Comparison of ENCODE assay signal across 10 mouse cellular contexts in the genomic region with DNA sequence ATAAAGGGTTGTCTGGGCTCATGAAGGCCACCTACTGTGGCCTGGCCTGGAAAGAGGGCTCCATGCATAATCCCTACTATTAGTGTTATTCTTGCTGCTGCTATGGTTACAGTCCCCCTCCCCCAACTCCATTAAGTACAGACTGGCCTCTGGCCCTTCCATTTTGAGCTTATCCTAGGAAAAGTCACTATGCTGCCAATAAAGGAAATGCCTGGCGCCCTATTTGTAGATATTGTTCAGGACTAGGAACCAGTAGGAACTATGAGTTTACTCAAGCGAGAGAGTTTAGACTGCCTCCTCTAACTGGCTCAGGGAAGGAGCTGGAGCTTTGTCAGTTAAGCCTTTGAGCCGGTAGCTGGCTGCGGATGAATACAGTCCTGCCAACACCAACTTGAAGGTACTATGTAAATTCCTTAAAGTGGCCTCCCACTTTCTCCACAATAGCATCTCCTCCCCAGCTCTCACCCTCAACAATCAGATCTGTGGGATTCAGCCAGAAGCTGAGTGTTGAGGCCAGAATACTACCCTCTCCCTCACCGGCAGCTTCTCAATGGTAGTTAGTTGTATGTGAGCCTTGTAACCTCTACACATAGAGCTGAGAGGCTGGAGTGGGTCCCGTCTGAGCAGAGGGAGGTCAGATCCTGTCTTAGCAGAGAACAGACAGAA. TPM values are rescaled to one million over a fixed set of nuclear protein-coding genes. Genes with fewer than 3 reads are reported as not detected.
DNase-seq lines count a peak whose midpoint lies in the region; ATAC-seq lines count a peak whose summit lies in the region.
"Had no signal": no experiment of that assay in that cellular context is flagged by ENCODE, and none has a peak within 500 bp of the region (broad histone marks: within the 10 kb centered on the region; RNA-seq: fewer than 3 reads in every experiment).

No protein-coding gene starts in this region.

- WGBS in forebrain, embryonic 15.5 days, result 4% methylated on average over 6 of the region's 6 CpGs
- WGBS in midbrain, embryonic 14.5 days, result 1% methylated on average over 6 of the region's 6 CpGs

- peak; percentile 94 for ATAC-seq in forebrain, embryonic 15.5 days (replicated peaks)
- ATAC-seq in midbrain, embryonic 14.5 days (ENCODE audit: low FRiP score, low TSS enrichment), result peak; percentile 83

- H3K27me3 ChIP-seq in forebrain, embryonic 15.5 days, result no peaks in the 10 kb centered on the region
- H3K27me3 ChIP-seq in midbrain, embryonic 14.5 days (ENCODE audit: control insufficient read depth, insufficient read depth, low read length), result no peaks in the 10 kb centered on the region
- H3K27me3 ChIP-seq: megakaryocyte, embryonic 14.5 days had no signal

- no peak overlapping the region for H3K9ac ChIP-seq in forebrain, embryonic 15.5 days (replicated peaks)
- H3K9ac ChIP-seq in midbrain, embryonic 14.5 days (replicated peaks; ENCODE audit: low read length), result no peak overlapping the region

- peaks cover 22% of the 10 kb centered on the region for H3K4me1 ChIP-seq in forebrain, embryonic 15.5 days
- H3K4me1 ChIP-seq in midbrain, embryonic 14.5 days (ENCODE audit: control insufficient read depth, insufficient read depth, low read length), result no peaks in the 10 kb centered on the region; the same call in 1 of the 2 replicates

- H3K9me3 ChIP-seq in forebrain, embryonic 15.5 days, result no peaks in the 10 kb centered on the region
- no peaks in the 10 kb centered on the region for H3K9me3 ChIP-seq in midbrain, embryonic 14.5 days (ENCODE audit: control insufficient read depth, low read length)
- H3K9me3 ChIP-seq: megakaryocyte, embryonic 14.5 days had no signal

- no peak overlapping the region for H3K4me3 ChIP-seq in forebrain, embryonic 15.5 days
- no peak overlapping the region for H3K4me3 ChIP-seq in midbrain, embryonic 14.5 days (replicated peaks; ENCODE audit: low read depth, low read length)
- H3K4me3 ChIP-seq: erythroblast, embryonic 14.5 days; megakaryocyte, embryonic 14.5 days had no signal

- H3K4me2 ChIP-seq in forebrain, embryonic 15.5 days (replicated peaks), result no peak overlapping the region
- H3K4me2 ChIP-seq in midbrain, embryonic 14.5 days (ENCODE audit: low read length), result no peak overlapping the region

- H3K36me3 ChIP-seq in forebrain, embryonic 15.5 days, result no peaks in the 10 kb centered on the region
- H3K36me3 ChIP-seq in midbrain, embryonic 14.5 days (ENCODE audit: control insufficient read depth, insufficient read depth, low read length), result no peaks in the 10 kb centered on the region

- H3K27ac ChIP-seq in forebrain, embryonic 15.5 days (replicated peaks), result peak overlapping the region; percentile 61
- H3K27ac ChIP-seq in midbrain, embryonic 14.5 days (replicated peaks; ENCODE audit: low read depth, low read length), result peak overlapping the region; percentile 55

- peak; percentile 6 to 24 for DNase-seq in left cerebral cortex, adult 9 months (ENCODE audit: low spot score in 2 of 2)
- no peak for DNase-seq in left cerebral cortex, adult 11 months (ENCODE audit: low spot score)
- DNase-seq in layer of hippocampus, adult 9-11 months, result peak; percentile 45
- peak; percentile 77 for DNase-seq in midbrain, embryonic 14.5 days
- no peak for DNase-seq in thymus, postnatal 0 days (ENCODE audit: low spot score)
- DNase-seq in B cell, adult 2 months, result no peak
- DNase-seq in spleen, postnatal 4 days (ENCODE audit: low spot score in 2 of 2), result no peak

RNA-seq across cellular contexts. Expression of a gene that starts 37.1 kb away (rescaled TPM):
- 14.2 and 15.0 TPM in 2 replicates for polyA plus RNA-seq in forebrain, embryonic 15.5 days (2015; fragmentation: Nextera tagmentation; extraction: Ambion mirVana)
- polyA plus RNA-seq in midbrain, embryonic 14.5 days (2014; fragmentation: Nextera tagmentation; extraction: Ambion mirVana), result 14.6 and 14.9 TPM in 2 replicates
- polyA plus RNA-seq in thymus, postnatal 0 days (2015; fragmentation: Nextera tagmentation; extraction: Ambion mirVana), result 5.1 and 5.5 TPM in 2 replicates

Comparison
In these comparisons a context has a peak if more than half of its experiments do, and no peak if none do; other contexts are left out.
1. DNase-seq: peak in left cerebral cortex, adult 9 months (2 of 2), layer of hippocampus, adult 9-11 months (single experiment) and midbrain, embryonic 14.5 days (single experiment); none in left cerebral cortex, adult 11 months (single experiment), thymus, postnatal 0 days (single experiment), B cell, adult 2 months (0 of 2) and spleen, postnatal 4 days (0 of 2).